Comparison of ENCODE assay signal across 11 mouse cellular contexts in the genomic region with DNA sequence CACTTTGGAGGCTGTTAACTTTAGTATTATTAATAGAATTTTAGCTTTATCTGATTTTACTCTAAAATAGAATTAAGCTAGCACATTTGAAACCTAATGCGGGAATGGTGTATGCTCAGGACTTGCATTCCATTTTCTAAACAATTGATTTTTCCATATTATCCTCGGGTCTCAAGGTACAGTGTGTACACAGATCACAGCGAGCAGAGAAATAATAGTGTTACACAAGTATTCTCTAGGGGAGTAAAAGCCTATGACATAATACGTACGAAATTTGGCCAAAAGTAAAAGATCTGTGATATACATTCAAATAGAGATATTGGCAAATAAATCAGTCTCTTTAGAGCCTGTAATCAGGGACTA.
"Had no signal": no experiment of that assay in that cellular context is flagged by ENCODE, and none has a peak within 500 bp of the region (broad histone marks: within the 10 kb centered on the region; RNA-seq: fewer than 3 reads in every experiment).

No protein-coding gene starts in this region.

- H3K36me3 ChIP-seq: limb, embryonic 10.5 days; liver, embryonic 15.5 days had no signal

- H3K4me2 ChIP-seq: liver, embryonic 11.5 days; liver, embryonic 15.5 days had no signal

- H3K4me3 ChIP-seq: limb, embryonic 10.5 days; liver, embryonic 15.5 days had no signal

- H3K27me3 ChIP-seq: liver, embryonic 15.5 days had no signal

- DNase-seq: kidney, adult 9 months; kidney, postnatal 36 days; lung, adult 2 months; lung, postnatal 36 days; thymus, postnatal 4 days had no signal

- H3K27ac ChIP-seq: kidney, postnatal 0 days; limb, embryonic 10.5 days; liver, embryonic 15.5 days; stomach, postnatal 0 days had no signal

- H3K4me1 ChIP-seq: limb, embryonic 10.5 days; liver, embryonic 15.5 days had no signal

- ATAC-seq: lung, postnatal 0 days had no signal

- H3K9ac ChIP-seq: liver, embryonic 15.5 days had no signal

- H3K9me3 ChIP-seq: limb, embryonic 10.5 days; liver, embryonic 15.5 days had no signal
